Mouse (Mus musculus) Patski (cell line): ENCODE measurements around the gene Ulk4. TPM values are rescaled to one million over a fixed set of nuclear protein-coding genes. Genes with fewer than 3 reads are reported as not detected.

Experiments
- ATAC-seq: fragments of 100-300 bp; one replicate; pipeline ENCODE4 v1.8.0; 2021
- CTCF ChIA-PET: fragments of 350-600 bp; sonication (Branson Sonifier 250); formaldehyde crosslinking; loops from one replicate; lab custom pipeline; 2022; ENCODE audit warnings: inconsistent platforms; lab: Charles Lee
- POLR2A ChIA-PET: fragments of 350-600 bp; sonication (Branson Sonifier 250); formaldehyde crosslinking; loops from one replicate; lab custom pipeline; 2022; ENCODE audit warnings: antibody characterized with exemption, inconsistent platforms; lab: Charles Lee
- DNase-seq: peaks from one replicate; pipeline ENCODE4 v3.0.0-alpha.2; 2011; ENCODE audit warnings: low read depth, low spot score
- H3K27me3 ChIP-seq: fragments of 371-371 bp; one replicate; pipeline ENCODE4 v1.5.1; 2021
- CTCF ChIP-seq: fragments of 100-300 bp; IDR thresholded peaks from one replicate; pipeline ENCODE4 v1.5.1; 2021
- in situ Hi-C: fragments of 300-500 bp; cut with MboI; formaldehyde crosslinking; loops from 3 replicates; pipeline ENCODE4 v1.11.1; 2018; ENCODE audit warnings: low pct_unique_long_range_greater_than_20kb, mixed read lengths
- polyA plus RNA-seq: library from polyadenylated mRNA; unstranded; gene quantifications from one replicate; pipeline ENCODE4 v1.2.3, GENCODE M21; 2021

Gene Ulk4
- polyA plus RNA-seq, 1 experiment from 2014 or later = 6.2 TPM

DNA sequence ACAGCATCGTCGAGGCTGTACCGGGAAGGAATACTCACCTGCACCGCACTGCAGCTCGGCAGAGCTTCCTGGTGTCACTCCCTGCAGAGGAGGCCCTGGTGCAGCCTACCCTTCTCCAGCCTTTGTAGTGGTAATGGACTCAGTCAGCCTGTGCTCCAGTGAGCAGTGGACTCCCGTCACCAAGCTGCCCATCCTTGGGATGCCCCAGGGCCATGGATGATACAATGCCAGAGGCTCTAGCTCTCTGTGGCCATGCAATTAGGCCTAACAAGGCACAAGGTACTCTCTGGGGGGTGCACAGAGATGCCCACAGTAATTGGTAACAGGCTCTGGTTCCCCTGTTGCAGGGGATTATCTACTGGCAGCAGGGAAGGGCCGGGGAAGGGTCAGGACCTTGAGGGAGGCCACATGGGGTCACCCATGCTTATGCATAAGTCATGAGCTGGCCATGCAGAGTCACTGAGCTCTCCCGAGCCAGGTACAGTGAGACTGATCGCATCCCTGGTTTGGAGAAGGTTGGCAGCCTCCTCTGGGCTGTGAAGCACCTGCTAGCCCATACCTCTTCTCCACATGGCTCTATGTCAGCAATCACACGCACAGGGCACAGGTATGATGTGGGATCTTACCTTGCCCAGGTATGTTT is 244.6 kb downstream of the Ulk4 start:
- DNase-seq (no peak), ATAC-seq (no peak)
- ChIA-PET CTCF (interaction anchor here (0.9 kb wide), 1 partner anchor 27 kb away, joined by 3 read pairs; no protein-coding TSS in a partner anchor), POLR2A (no interaction called here)
- in situ Hi-C loops = no loop called here
- no peaks in the 10 kb centered on the region for H3K27me3 ChIP-seq
- no peak for TF ChIP-seq CTCF

DNA sequence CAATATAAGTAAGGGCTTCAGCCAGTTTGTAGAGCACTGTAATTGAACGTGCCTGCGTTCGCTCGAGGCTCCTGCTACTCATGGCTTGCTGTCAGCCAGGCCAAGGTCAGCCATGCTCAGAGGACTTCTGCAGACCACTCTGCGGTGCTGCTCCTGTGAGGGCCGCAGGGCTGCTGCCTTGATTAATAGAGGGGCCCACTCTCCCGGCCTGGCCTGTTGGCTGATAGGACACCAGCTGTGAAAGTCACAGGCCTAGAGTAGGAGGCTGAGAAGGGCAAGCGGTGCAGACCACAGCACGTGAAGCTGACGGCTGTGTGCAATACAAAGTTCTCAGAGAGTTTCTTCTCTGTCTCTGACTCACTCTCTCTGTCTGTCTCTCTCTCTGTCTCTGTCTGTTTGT is 246.0 kb downstream of the Ulk4 start:
- ATAC-seq = no peak

GRCm38 (mm10) chr9:121029786-121030185 is 247.2 kb downstream of the Ulk4 start:
- DNase-seq = no peak

More for the DNA sequence above, 246.0 kb downstream of the Ulk4 start:
- TF ChIP-seq CTCF = no peak
- no peaks in the 10 kb centered on the region for H3K27me3 ChIP-seq
- no peak for DNase-seq
- CTCF ChIA-PET = no interaction called here
- in situ Hi-C loops = no loop called here
- POLR2A ChIA-PET = no interaction called here

GRCm38 (mm10) chr9:121023526-121024264 is 253.3 kb downstream of the Ulk4 start:
- CTCF ChIA-PET = no interaction called here
- TF ChIP-seq CTCF = no peak
- DNase-seq (no peak), ATAC-seq (no peak)
- in situ Hi-C loops = no loop called here
- no peaks in the 10 kb centered on the region for H3K27me3 ChIP-seq
- POLR2A ChIA-PET = no interaction called here

More at GRCm38 (mm10) chr9:121029786-121030185, 247.2 kb downstream of the Ulk4 start:
- POLR2A ChIA-PET = no interaction called here
- H3K27me3 ChIP-seq = no peaks in the 10 kb centered on the region
- CTCF ChIA-PET = no interaction called here
- in situ Hi-C loops = no loop called here
- no peak for TF ChIP-seq CTCF
- ATAC-seq = no peak

DNA sequence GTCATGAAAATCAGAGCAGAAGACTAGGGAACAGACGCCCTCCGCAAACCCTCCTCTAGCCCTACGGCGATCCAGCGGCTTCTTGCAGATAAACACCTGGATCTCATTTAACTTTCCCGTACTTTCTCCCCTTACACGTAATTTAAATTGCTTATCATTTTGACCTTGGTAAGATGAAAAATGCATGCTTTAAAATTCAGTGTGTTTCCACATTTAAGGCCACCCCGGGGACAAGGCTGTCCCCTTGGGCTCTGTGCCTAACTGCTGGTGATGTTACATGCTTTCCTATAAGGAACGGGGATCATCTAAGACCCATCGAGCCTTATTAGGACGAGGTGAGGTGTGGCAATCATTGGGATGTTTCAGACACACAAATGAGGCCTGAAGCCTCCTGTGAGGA is 256.6 kb downstream of the Ulk4 start:
- ChIA-PET CTCF (no interaction called here), POLR2A (interaction anchor here (0.6 kb wide), 1 partner anchor 96 kb away, joined by 6 read pairs; no protein-coding TSS in a partner anchor)
- H3K27me3 ChIP-seq = no peaks in the 10 kb centered on the region
- in situ Hi-C loops = no loop called here
- DNase-seq (no peak), ATAC-seq (no peak)
- TF ChIP-seq CTCF = no peak

GRCm38 (mm10) chr9:121019932-121020331 is 257.1 kb downstream of the Ulk4 start:
- no peak for TF ChIP-seq CTCF
- H3K27me3 ChIP-seq = no peaks in the 10 kb centered on the region
- DNase-seq = no peak
- ChIA-PET CTCF (no interaction called here), POLR2A (interaction anchor here (0.6 kb wide), 1 partner anchor 96 kb away, joined by 6 read pairs; no protein-coding TSS in a partner anchor)
- in situ Hi-C loops = no loop called here
- no peak for ATAC-seq

DNA sequence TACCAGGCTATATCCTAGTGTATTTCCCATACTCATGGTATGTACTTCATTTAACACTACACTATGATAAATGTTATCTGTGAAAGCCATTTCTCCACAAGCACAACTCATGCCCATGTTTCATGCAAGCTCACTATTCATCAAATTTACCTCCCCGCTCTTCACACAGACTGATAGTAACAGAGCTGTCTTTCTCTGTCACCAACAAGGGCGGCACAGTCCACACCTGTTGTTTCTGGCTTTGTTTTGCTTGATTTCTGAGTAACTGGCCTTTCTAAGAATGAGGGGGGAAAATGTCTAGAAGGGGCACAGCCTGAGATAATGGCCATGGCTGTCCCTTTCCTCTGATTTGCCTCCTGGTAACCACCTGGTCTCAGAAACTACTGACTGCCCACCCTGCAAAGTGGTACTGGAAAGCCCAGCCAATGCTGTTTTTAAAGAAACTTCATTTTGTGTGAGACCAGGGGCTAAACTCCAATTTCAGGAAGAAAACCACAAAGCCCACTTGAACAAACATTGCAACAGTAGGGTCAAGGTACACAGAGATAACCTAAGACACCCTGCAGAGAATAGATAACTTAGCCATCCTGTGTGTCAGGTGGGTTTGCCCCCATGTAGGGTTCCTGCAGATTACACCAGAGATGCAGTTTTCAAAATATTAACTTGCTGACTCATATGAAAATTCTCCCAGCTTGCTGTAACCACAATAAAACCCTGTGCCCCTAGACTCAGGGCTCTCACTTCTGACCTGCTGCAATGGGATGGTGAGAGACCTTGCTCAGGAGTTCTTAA is 258.3 kb downstream of the Ulk4 start:
- TF ChIP-seq CTCF = no peak
- ATAC-seq = no peak
- no peaks in the 10 kb centered on the region for H3K27me3 ChIP-seq
- POLR2A ChIA-PET = no interaction called here
- in situ Hi-C loops = no loop called here
- DNase-seq = no peak
- CTCF ChIA-PET = no interaction called here

- no peak for DNase-seq
- in situ Hi-C loops = no loop called here
- ChIA-PET CTCF (no interaction called here), POLR2A (no interaction called here)
- ATAC-seq = no peak
- TF ChIP-seq CTCF = no peak
- no peaks in the 10 kb centered on the region for H3K27me3 ChIP-seq
Observed at GRCm38 (mm10) chr9:121015810-121016502, 261.0 kb downstream of the Ulk4 start.

DNA sequence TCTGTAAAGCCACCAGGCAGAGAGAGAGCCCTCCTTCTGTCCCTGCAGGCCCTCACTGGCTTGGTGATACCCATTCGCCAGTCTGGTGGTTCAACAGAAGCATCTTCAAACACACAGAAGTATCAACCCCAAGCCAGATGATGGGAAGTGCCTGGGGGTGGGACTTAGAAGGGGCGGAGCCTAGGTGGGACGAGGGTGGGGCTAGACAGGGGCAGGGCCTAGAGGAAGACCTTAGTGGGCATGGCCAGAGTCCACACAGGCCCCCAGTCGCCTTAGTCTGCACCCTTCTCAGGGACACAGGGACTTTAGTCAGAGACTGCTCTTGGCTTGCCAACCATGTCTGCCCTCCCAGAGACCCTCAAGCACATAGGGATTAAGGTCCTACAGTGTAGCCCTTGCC is 265.5 kb downstream of the Ulk4 start:
- H3K27me3 ChIP-seq = no peaks in the 10 kb centered on the region
- no peak for DNase-seq
- TF ChIP-seq CTCF = no peak
- CTCF ChIA-PET = no interaction called here
- in situ Hi-C loops = no loop called here
- ATAC-seq = no peak
- POLR2A ChIA-PET = no interaction called here

DNA sequence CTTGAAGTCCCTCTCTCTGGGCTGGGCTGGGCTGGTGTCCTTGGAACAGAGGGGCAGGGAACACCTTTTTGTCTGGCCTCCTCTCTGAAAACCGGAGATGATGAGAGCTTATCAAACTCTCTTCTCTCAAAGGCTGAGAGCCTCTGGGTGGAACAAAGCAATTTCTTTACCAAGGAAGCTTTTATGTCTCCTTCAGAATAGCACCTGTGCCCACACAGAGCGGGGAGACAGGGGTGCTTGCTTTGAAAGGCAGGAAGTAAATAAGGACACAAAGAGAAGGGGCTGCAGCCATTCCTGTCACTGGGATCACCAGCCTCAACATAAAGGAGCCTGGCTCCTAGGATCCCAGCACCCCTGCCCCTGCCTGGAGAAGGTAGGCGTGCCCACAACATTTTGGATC is 266.5 kb downstream of the Ulk4 start:
- no peak for TF ChIP-seq CTCF
- ChIA-PET POLR2A (no interaction called here), CTCF (no interaction called here)
- in situ Hi-C loops = no loop called here
- H3K27me3 ChIP-seq = no peaks in the 10 kb centered on the region
- no peak for ATAC-seq
- DNase-seq = no peak
